Mouse (Mus musculus): ENCODE results near the gene Ptrh1.

GRCm38 (mm10) chr2:32822643-32823042, 47.1 kb downstream of the Ptrh1 start:
- TF ChIP-seq CTCF (IDR thresholded peaks at IDR 0.05) (no peak), POLR2A (IDR thresholded peaks at IDR 0.05; ENCODE audit: insufficient read depth, low read depth, low read length) (no peak)
